Mouse (Mus musculus) adrenal gland, postnatal 4 days (tissue): Measurements from ENCODE around the gene Gm16442. TPM values are rescaled to one million over a fixed set of nuclear protein-coding genes. Genes with fewer than 3 reads are reported as not detected.
"Not testable (repeated sequence)": the region's sequence is repeated elsewhere in the genome, so short reads cannot be mapped to it uniquely, and the experiment has no call there.

ENCODE experiments used
- DNase-seq, 2 experiments: peaks; one replicate each; pipeline ENCODE4 v3.0.0; 2021 to 2022; ENCODE audit warnings: low spot score in 2 of 2, mixed read lengths in 2 of 2
- long read RNA-seq, 2 experiments: library from polyadenylated mRNA; stranded (forward); transcript quantifications; one replicate each; pipeline ENCODE4 v2.0.0; 2021
- total RNA-seq, 2 experiments: library from RNA; stranded (reverse); gene quantifications; 2 replicates each; pipeline ENCODE4 v1.2.3; 2021

Gm16442 gene
- total RNA-seq: not detected
- long read RNA-seq, experiment 1: 0 reads
- long read RNA-seq, experiment 2: 0 reads

GRCm38 (mm10) chr7:20122479-20122878 is at the start of gene Gm16442:
TSS of gene Gm16442 (minus strand) at chr7:20122579.
- not testable (repeated sequence) for DNase-seq

- not testable (repeated sequence) for DNase-seq
Measured at GRCm38 (mm10) chr7:20168277-20168676, 45.9 kb upstream of the Gm16442 start, which contains the start of gene Vmn1r94. TSS of gene Vmn1r94 (minus strand) at chr7:20168377.

GRCm38 (mm10) chr7:20138988-20139387 is 16.6 kb upstream of the Gm16442 start, which contains the start of gene Vmn1r93:
TSS of gene Vmn1r93 (minus strand) at chr7:20139088.
- DNase-seq: not testable (repeated sequence)

- not testable (repeated sequence) for DNase-seq
Measured at GRCm38 (mm10) chr7:20099380-20099779, 23.0 kb downstream of the Gm16442 start, which contains the start of gene Vmn1r91. TSS of gene Vmn1r91 (plus strand) at chr7:20099680.

GRCm38 (mm10) chr7:20078118-20078517 is 44.3 kb downstream of the Gm16442 start:
- DNase-seq: not testable (repeated sequence)

Other genes with a start within 250 kb of the Gm16442 start
- not detected for gene Ceacam19, start 234.6 kb downstream of the Gm16442 start, total RNA-seq
- gene Pvr, start 201.4 kb downstream of the Gm16442 start, total RNA-seq: 10 to 100 TPM; 21.6 to 22.0 TPM
- gene Igsf23, start 171.8 kb downstream of the Gm16442 start, total RNA-seq: under 1 TPM in 1 of 2 experiments, not detected in 1; 0.28 TPM
- gene Ceacam20, start 157.2 kb downstream of the Gm16442 start, total RNA-seq: not detected
- gene Nlrp9b, start 131.1 kb downstream of the Gm16442 start, total RNA-seq: not detected
- not detected for gene Vmn1r91, start 22.9 kb downstream of the Gm16442 start, total RNA-seq
- not detected for gene Vmn1r93, start 16.5 kb upstream of the Gm16442 start, total RNA-seq
- not detected for gene Vmn1r94, start 45.8 kb upstream of the Gm16442 start, total RNA-seq
- gene Vmn1r95, start 71.1 kb upstream of the Gm16442 start, total RNA-seq: not detected
- not detected for gene Gm6164, start 83.0 kb upstream of the Gm16442 start, total RNA-seq
- gene Gm4498, start 111.2 kb upstream of the Gm16442 start, total RNA-seq: not detected
- gene Gm5890, start 140.3 kb upstream of the Gm16442 start, total RNA-seq: not detected
- not detected for gene Gm4133, start 211.5 kb upstream of the Gm16442 start, total RNA-seq